Mouse (Mus musculus) bone marrow macrophage, adult 2 months (primary cell): Measurements from ENCODE around the gene Higd1c.

Source experiments
- CTCF ChIP-seq: IDR thresholded peaks from 2 replicates; pipeline ENCODE4 v1.5.1; 2012; ENCODE audit warnings: low read depth, mild to moderate bottlenecking, low read length, moderate library complexity
- POLR2A ChIP-seq: IDR thresholded peaks from 2 replicates; pipeline ENCODE4 v1.6.1; 2012; ENCODE audit warnings: mild to moderate bottlenecking, low read depth, low read length, borderline replicate concordance

DNA sequence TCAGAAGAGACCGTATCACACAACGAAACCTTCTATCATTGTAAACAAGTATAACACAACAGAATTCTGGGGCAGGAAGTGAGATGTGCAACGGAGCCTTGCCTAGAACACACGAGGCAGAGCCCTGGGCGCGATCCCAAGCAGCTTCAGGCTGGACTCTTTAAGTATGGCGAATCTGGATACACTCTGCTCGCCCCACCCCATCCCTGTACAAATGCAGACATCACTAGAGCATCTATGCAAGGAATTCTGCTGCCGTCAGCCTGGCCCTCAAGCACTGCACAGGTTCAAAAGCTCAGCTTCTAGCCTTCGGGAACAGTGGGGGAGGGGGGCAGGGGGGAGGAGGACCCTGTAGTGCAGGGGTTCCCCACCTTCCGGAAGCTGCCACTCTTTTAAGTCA lies 28.7 kb downstream of the Higd1c start:
- TF ChIP-seq CTCF (no peak), POLR2A (no peak)
